Mouse (Mus musculus) liver, adult 2 months (tissue): ENCODE data around the gene Rims1. TPM values are rescaled to one million over a fixed set of nuclear protein-coding genes. Genes with fewer than 3 reads are reported as not detected.

Source experiments
- DNase-seq: peaks from one replicate; pipeline ENCODE4 v3.0.0-alpha.2; 2011; ENCODE audit warnings: low read depth, low spot score; ENCODE audit errors: extremely low read depth
- H3K27ac ChIP-seq: fragments of 200-500 bp; replicated peaks from 2 replicates; pipeline ENCODE4 v1.5.1; 2012; ENCODE audit warnings: low read depth, mild to moderate bottlenecking, control low read depth, inconsistent platforms, low read length; ENCODE audit not compliant: insufficient read depth
- H3K27me3 ChIP-seq: fragments of 200-500 bp; 2 replicates; pipeline ENCODE4 v1.6.1; 2012; ENCODE audit warnings: mild to moderate bottlenecking, moderate library complexity, low read length, inconsistent platforms; ENCODE audit not compliant: control insufficient read depth, insufficient read depth
- H3K36me3 ChIP-seq: fragments of 200-500 bp; 2 replicates; pipeline ENCODE4 v1.6.1; 2012; ENCODE audit warnings: low read length, inconsistent platforms; ENCODE audit not compliant: control insufficient read depth, insufficient read depth
- H3K4me1 ChIP-seq: fragments of 200-500 bp; 2 replicates; pipeline ENCODE4 v1.6.1; 2011; ENCODE audit warnings: low read length; ENCODE audit not compliant: control insufficient read depth, insufficient read depth
- H3K4me3 ChIP-seq: fragments of 200-500 bp; 2 replicates; pipeline ENCODE4 v1.5.1; 2011; ENCODE audit warnings: low read depth, mild to moderate bottlenecking, control low read depth, low read length, moderate library complexity; ENCODE audit not compliant: insufficient read depth
- H3K79me2 ChIP-seq: fragments of 200-500 bp; 2 replicates; pipeline ENCODE4 v1.6.1; 2012; ENCODE audit warnings: inconsistent platforms, mild to moderate bottlenecking, low read length, moderate library complexity; ENCODE audit not compliant: control insufficient read depth, insufficient read depth
- H3K9ac ChIP-seq: fragments of 200-500 bp; 2 replicates; pipeline ENCODE4 v1.6.1; 2012; ENCODE audit warnings: low read depth, mild to moderate bottlenecking, control low read depth, inconsistent platforms, low read length
- CTCF ChIP-seq: fragments of 200-500 bp; IDR thresholded peaks from 2 replicates; pipeline ENCODE4 v1.5.1; 2011; ENCODE audit warnings: low read depth, low read length, control low read depth
- POLR2A ChIP-seq: fragments of 200-500 bp; IDR thresholded peaks from 2 replicates; pipeline ENCODE4 v1.6.1; 2011; ENCODE audit warnings: low read length, control low read depth; ENCODE audit not compliant: insufficient read depth; ENCODE audit errors: extremely low read depth
- WGBS: fragments of 180-500 bp; shearing (Covaris S2); methylation state at CpG from one replicate; pipeline ENCODE4 v1.1.7; 2018; 5-methylcytosine and 5-hydroxymethylcytosine counted together
- polyA plus RNA-seq: library from polyadenylated mRNA; depleted of rRNA; stranded (reverse); fragments of >200 nt; gene quantifications from 2 replicates; pipeline ENCODE4 v1.2.3, GENCODE M21; 2012
- total RNA-seq: library from RNA; depleted of rRNA; stranded (reverse); fragments of >200 nt; gene quantifications from 2 replicates; pipeline ENCODE4 v1.2.3, GENCODE M21; 2014

The Rims1 gene
- total and polyA plus RNA-seq, 2 experiments = under 0.01 TPM; not detected in 1

DNA sequence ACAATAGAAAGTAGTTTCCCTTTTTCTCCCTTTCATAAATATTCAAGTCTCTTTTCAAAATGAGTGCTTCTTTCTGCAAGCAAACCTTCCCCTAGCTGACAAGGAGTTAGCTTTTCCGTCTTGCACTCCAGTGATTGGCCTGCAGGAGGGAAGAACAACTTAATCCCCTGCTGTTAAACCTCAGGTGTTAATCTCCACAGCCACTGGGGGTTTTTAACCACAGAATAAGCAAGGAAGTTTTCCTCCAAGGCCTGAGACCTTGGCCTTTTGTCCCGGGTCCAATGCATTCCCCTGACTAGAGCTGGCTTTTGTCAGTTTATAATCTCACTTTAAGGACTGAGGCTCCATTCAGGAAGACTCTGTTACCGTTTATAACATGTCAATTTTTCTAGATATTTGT lies 511.8 kb downstream of the Rims1 start:
- H3K79me2 ChIP-seq = no peaks in the 10 kb centered on the region
- H3K36me3 ChIP-seq = no peaks in the 10 kb centered on the region
- no peaks in the 10 kb centered on the region for H3K4me1 ChIP-seq
- TF ChIP-seq CTCF (no peak), POLR2A (no peak)
- H3K27ac ChIP-seq = no peak overlapping the region
- H3K27me3 ChIP-seq = no peaks in the 10 kb centered on the region
- no peak overlapping the region for H3K9ac ChIP-seq
- no peak for DNase-seq
- H3K4me3 ChIP-seq = no peak overlapping the region
- WGBS = 42% methylated on average over 3 of the region's 3 CpGs

DNA sequence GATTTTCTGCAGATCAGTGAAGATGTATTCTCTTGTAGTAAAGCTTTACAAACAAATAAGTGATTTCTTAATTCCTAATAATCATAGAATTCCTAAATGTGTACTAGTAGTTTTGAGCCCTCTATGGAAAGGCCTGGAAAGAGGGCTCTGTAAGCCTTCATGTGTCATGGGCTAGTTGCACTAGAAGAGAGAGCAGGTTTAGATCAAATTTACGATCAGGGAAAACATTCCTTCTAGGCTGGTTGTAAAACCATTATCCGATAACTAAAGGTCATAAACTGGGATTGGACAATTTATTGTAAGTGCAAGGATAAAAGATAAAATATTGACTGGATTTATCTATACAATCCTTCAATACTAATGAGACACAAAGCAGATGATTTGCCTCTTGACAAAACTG lies 512.5 kb downstream of the Rims1 start:
- WGBS = 81% methylated on average over 2 of the region's 2 CpGs
- no peak overlapping the region for H3K4me3 ChIP-seq
- H3K27me3 ChIP-seq = no peaks in the 10 kb centered on the region
- H3K79me2 ChIP-seq = no peaks in the 10 kb centered on the region
- no peak overlapping the region for H3K27ac ChIP-seq
- DNase-seq = no peak
- TF ChIP-seq CTCF (no peak), POLR2A (no peak)
- no peak overlapping the region for H3K9ac ChIP-seq
- no peaks in the 10 kb centered on the region for H3K36me3 ChIP-seq
- H3K4me1 ChIP-seq = no peaks in the 10 kb centered on the region

DNA sequence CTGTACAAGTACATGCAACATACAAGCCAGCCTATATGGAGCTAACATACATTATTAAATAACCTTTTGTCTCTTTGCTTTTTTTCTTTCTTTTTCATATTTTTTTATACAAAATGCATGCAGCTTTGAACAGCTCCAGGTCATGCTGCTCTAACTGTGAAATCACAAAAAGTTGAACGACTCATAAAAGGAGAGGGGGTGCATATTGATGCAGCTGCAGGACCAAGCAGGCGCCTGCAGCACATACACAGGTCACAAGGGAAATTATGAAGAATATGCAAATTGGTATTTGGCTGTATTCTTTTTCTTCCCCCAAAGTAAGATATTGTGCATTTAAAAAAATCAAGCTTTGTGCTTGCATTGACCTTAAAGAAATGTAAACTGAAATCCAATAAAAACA lies 519.0 kb downstream of the Rims1 start:
- Histone ChIP-seq H3K4me3 (no peak overlapping the region), H3K27me3 (no peaks in the 10 kb centered on the region), H3K27ac (no peak overlapping the region), H3K4me1 (no peaks in the 10 kb centered on the region), H3K79me2 (no peaks in the 10 kb centered on the region), H3K36me3 (no peaks in the 10 kb centered on the region), H3K9ac (no peak overlapping the region)
- TF ChIP-seq CTCF = no peak
- TF ChIP-seq POLR2A = no peak
- DNase-seq = no peak
- 83% methylated on average over 2 of the region's 2 CpGs for WGBS

DNA sequence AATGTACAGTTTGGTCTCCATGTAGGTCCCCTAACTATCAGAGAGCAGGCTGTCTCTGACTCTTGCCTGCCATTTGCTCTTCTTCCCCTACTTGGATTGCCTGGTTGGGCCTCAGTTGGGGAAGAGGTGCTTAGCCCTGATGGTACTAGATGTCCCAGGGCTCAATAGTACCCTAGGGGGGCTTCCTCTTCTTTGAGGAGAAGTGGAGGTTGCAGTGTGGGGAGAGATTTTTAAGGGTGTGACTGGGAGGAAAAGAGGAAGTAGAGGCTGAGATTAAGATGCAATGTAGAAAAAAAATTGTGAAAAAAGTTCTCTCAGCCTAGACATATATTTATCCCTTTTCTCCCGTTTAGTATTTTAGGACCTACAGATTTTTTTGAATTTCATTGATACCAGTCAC lies 525.8 kb downstream of the Rims1 start:
- Histone ChIP-seq H3K36me3 (no peaks in the 10 kb centered on the region), H3K27ac (no peak overlapping the region), H3K79me2 (no peaks in the 10 kb centered on the region), H3K9ac (no peak overlapping the region), H3K27me3 (no peaks in the 10 kb centered on the region), H3K4me1 (no peaks in the 10 kb centered on the region), H3K4me3 (no peak overlapping the region)
- no peak for TF ChIP-seq POLR2A
- no peak for TF ChIP-seq CTCF
- DNase-seq = no peak
- 71% methylated on average over 1 of the region's 1 CpGs for WGBS

DNA sequence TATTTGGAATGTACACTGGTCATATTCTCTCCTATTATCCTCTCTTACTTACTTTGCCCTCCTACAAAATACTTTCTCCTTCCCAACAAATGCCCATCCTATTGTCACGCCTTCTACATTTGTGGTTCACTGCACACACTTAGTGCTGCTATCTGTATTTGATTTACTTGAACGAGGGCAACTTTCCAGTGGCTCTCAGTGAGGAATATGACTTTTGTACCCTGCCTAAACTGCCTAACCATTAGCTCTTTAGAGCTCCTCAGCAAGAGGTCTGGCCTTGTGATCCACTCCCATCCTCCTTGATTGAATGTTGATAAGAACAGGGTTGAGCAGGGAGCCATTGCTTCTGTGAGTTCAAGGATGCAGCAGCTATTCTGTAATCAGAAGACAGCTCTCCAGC lies 531.7 kb downstream of the Rims1 start:
- DNase-seq = no peak
- Histone ChIP-seq H3K27ac (no peak overlapping the region), H3K9ac (no peak overlapping the region), H3K79me2 (no peaks in the 10 kb centered on the region), H3K27me3 (no peaks in the 10 kb centered on the region), H3K36me3 (no peaks in the 10 kb centered on the region), H3K4me3 (no peak overlapping the region), H3K4me1 (no peaks in the 10 kb centered on the region)
- TF ChIP-seq CTCF (no peak), POLR2A (no peak)
- 47% methylated on average over 2 of the region's 2 CpGs for WGBS

DNA sequence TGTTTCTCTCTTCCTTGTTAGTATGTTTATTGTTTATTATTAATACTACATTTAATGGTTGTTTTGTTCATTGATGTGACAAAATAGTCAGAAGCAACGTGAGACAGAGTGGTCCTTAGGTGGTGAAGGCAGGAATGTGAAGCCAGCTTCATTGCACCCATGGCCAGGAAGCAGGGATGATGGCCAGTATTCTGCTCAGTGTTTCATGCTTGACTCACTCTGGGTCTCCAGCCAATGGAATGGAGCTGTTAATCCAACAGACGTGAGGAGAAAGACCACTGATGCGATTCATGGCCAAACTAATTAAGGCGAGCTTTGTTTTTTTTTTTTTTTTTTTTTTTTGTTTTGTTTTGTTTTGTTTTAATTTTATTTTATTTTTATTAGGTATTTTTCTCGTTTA lies 535.7 kb downstream of the Rims1 start:
- H3K9ac ChIP-seq = no peak overlapping the region
- no peaks in the 10 kb centered on the region for H3K79me2 ChIP-seq
- no peaks in the 10 kb centered on the region for H3K36me3 ChIP-seq
- no peak for DNase-seq
- no peak overlapping the region for H3K27ac ChIP-seq
- 67% methylated on average over 5 of the region's 5 CpGs for WGBS
- H3K4me1 ChIP-seq = no peaks in the 10 kb centered on the region
- H3K4me3 ChIP-seq = no peak overlapping the region
- TF ChIP-seq CTCF (no peak), POLR2A (no peak)
- H3K27me3 ChIP-seq = no peaks in the 10 kb centered on the region
